Mouse (Mus musculus) left cerebral cortex, postnatal 4 days (tissue): ENCODE measurements at regions not wholly inside any gene's neighbourhood (a gene's known extent, or its start where the extent isn't known, plus 50 kb on each side); places are given as distances from the start of the nearest gene placed in this dataset.

Experiments used
- DNase-seq: peaks from one replicate; pipeline ENCODE4 v3.0.0-alpha.2; 2022
- intact Hi-C: fragments of 180-260 bp; cut with DNase I; formaldehyde crosslinking; loops from one replicate; pipeline ENCODE4 v1.15.1; 2025

- DNase-seq, result no peak
- intact Hi-C loops, result no loop called here
Measured at GRCm38 (mm10) chr2:61922496-61922895, 119.8 kb downstream of the Tbr1 start.

DNA sequence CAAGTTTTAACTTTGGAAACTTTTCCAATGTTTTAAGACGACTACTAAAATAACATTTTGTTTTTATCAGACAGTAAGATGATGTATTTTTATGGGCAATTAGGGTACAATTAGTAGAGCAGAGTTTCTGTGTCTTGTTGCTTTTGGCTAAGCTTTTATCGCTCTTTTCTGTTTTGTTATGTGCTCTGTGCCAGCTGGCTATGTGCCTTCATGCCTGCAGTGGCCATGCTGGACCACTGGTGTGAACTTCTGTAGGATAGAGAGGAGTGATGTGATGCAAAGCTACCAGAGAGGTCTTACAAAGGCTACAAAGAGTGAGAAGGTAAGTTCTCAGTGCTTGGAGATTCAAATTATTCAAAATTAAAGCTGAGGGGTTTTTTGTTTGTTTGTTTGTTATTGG lies 108.0 kb upstream of the Slc4a10 start:
- DNase-seq, result peak; percentile 21
- intact Hi-C loops, result no loop called here

DNA sequence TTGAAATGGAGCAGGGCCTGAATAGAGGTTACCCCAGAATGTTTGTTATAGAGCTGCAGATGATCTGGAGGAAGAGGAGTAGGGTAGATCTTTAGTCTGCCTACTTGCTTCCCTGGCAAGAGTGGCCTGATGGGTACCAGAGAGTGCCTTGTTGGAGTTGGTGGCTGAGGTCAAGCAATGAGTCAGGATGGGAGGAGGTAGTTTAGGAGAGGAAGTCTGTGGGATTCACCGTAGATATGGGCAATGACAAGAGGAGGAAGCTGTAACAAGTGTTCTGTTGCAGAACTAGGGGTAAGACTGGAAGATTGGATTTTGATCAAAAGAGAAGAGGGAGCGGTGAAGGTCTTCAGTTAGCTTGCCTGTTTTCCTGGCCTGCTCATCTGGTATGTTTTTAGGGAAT lies 80.3 kb upstream of the Slc4a10 start:
- no peak for DNase-seq
- intact Hi-C loops, result loop anchor here (5.0 kb wide), 1 partner anchor 149 kb away; no protein-coding TSS in a partner anchor

GRCm38 (mm10) chr2:61967724-61968123 lies 78.5 kb upstream of the Slc4a10 start:
- intact Hi-C loops, result loop anchor here (5.0 kb wide), 1 partner anchor 150 kb away; no protein-coding TSS in a partner anchor
- no peak for DNase-seq

DNA sequence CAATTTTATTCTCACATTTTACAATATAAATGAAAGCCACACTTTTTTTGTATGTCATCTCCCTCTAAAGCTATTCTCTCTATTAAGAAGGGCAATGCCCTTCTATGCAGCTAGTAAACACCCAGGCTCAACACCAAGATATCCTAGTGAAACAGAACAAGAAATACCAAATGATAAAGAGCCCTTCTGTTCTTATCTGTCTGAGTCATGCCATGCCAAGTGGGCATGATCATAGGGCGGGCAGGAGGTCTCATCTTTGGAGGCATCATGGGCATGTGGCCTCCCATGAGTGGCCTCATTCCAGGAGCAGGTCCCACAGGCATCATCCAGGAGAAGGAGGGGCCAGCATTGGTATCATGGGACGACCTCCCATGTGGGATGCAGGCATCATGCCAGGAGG lies 76.2 kb upstream of the Slc4a10 start:
- intact Hi-C loops, result loop anchor here (10.0 kb wide), 1 partner anchor 325 kb away; no protein-coding TSS in a partner anchor
- DNase-seq, result peak; percentile 2

GRCm38 (mm10) chr2:61984771-61985170 lies 61.5 kb upstream of the Slc4a10 start:
- no peak for DNase-seq
- intact Hi-C loops, result loop anchor here (10.0 kb wide), 2 partner anchors 470 to 640 kb away; no protein-coding TSS in a partner anchor

DNA sequence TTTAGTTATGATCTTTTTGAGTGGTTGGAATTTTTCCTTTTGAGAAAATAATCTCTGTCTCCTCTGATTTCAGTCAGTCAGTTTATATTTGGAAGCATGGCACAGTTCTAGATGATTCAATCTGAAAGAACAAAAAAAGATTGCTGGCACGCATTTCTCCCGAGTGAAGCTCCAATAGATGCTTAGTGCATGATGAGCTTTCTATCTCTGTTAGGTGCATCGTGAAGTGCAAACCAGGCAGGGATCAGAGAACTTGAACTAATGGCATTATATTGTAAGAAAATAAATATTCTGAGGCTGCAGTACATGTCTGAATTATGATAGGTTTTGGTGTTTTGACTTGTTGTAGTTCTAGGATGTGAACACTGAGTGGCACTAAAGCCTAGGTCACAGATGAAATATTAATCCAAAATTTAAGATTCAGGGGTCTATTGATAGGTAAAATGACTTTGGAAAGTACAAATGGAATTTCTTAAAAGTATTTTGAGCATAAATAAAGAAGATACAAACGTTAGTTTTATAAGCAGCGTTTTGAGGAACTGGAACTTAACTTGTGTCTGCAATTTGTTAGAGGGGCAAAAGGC lies 59.2 kb upstream of the Slc4a10 start:
- DNase-seq, result no peak
- intact Hi-C loops, result loop anchor here (10.0 kb wide), 2 partner anchors 468 to 638 kb away; no protein-coding TSS in a partner anchor
